Mouse (Mus musculus): ENCODE data around the gene Ppp1r8.
A peak's percentile ranks its signal among the peaks of the same experiment; 100 is the strongest.
"Not testable (repeated sequence)": the region's sequence is repeated elsewhere in the genome, so short reads cannot be mapped to it uniquely, and the experiment has no call there.

Ppp1r8 gene

DNA sequence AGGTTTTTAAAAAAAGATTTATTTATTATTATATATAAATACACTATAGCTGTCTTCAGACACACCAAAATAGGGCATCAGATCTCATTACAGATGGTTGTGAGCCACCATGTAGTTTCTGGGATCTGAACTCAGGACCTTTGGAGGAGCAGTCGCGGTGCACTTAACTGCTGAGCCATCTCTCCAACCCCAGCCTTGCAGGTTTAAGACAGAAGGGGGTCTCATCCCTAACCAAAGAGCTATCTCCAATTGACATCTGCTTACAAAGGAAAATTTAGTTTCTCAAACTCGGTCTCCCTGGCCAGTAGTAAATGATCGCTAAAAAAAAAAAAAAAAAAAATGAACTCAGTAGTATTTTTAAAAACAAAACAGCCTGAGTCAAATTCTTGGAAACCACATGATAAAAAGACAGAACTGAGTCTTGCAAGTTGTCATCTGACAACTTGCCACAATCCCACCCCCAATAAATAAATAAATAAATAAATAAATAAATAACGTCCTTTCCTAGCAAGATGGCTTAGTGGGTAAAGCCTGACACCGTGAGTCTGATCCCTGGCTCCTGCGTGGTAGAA, 36.3 kb downstream of the Ppp1r8 start:
- DNase-seq: no peak

DNA sequence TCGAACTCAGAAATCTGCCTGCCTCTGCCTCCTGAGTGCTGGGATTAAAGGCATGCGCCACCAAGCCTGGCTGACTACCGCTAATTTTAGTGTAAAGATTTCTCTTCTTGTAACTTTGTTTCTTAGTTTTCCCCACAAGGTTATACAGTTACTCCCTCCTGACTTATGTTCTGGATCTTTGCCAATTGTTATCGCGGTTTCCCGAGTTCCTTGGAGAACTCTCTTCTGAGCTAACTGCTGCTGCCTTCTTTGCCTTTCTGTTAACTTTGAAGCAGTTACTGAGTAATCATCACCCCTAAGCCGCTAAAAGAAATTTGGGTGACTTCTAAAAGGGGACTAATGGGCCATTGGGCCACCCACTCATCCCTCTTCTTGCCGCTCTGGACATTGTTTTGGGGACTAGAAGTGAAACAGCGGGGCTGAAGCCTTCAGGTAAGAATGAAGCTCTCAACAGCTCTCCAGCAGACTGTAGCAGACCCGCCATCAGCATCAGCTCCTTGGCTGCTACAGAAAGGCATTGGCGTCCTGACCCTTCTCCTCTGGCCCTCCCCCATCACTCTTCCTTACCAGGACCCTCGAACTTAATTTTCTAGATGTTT, 37.3 kb downstream of the Ppp1r8 start:
- no peak for DNase-seq

GRCm38 (mm10) chr4:132805146-132805545, 37.8 kb downstream of the Ppp1r8 start:
- DNase-seq: no peak

DNA sequence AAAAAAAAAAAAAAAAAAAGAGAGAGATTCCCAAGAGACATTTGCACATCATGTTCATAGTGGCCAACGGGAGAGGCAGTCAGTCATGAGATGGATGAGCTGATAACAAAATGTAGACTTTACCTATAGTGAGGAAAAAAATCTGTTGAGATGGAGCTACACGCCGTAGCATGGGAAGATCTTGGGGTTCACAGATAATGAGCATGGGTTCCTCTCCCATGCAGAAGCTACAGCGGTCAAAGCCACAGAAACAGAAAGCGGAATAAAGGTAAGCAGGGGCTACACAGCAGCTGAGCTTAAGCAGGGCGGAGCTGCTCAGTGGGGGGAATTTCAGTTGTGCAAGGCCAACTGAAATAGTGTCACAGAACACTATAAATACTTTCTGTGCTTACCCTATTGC, 38.6 kb downstream of the Ppp1r8 start:
- no peak for DNase-seq

DNA sequence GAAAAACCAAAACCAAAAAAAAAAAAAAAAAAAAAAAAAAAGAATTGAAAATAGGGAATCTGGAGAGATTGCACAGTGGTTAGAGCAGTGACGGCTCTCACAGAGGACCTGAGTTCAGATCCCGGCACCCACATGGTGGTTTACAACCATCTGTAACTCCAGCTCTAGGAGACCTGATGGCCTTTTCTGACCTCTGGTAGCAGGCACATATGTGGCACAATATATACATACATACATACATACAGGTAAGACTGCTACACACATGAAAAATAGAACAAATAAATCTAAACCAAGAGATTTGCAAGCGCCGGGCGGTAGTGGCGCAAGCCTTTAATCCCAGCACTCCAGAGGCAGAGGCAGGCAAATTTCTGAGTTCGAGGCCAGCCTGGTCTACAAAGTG, 39.1 kb downstream of the Ppp1r8 start:
- DNase-seq: no peak

DNA sequence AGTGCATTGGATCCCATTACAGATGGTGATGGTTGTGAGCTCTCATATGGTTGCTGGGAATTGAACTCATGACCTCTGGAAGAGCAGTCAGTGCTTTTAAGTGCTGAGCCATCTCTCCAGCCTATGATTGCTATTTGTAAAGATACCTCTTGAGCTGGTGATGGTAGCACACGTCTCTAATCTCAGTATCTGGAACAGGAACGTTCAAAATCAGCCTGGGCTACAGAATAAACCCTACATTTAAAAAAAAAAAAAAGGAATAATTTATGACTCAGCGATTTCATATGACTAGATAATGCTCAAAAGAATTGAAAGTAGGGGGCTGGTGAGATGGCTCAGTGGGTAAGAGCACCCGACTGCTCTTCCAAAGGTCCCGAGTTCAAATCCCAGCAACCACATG, 39.8 kb downstream of the Ppp1r8 start:
- no peak for DNase-seq

DNA sequence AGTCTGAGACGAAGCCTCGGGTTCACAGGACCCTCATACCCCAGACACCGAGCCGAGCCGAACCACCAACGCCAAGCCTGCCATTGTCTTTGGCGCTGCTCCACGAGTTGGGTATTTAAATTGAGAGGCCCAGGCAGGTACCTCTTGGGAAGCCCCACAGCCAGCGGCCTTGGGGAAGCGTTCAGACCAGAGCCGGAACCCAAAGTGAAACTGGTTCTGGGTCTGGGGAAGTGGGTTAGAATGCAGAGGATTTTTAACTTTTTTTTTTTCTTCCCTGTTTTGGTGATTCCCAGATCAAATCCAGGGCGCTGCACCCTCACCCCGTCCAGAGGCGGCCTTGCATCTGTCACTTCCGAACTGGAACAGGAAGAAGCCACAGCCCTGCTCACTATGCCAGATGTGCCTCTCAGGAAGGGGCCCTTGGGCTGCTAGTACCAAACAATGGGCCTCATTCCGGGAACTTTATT, 40.8 kb downstream of the Ppp1r8 start:
- DNase-seq: peak; percentile 50 to 59

- DNase-seq: no peak
These were observed 41.5 kb downstream of the Ppp1r8 start for GRCm38 (mm10) chr4:132801176-132802077.

- DNase-seq: no peak
These were observed 43.1 kb downstream of the Ppp1r8 start for GRCm38 (mm10) chr4:132799845-132800244.

DNA sequence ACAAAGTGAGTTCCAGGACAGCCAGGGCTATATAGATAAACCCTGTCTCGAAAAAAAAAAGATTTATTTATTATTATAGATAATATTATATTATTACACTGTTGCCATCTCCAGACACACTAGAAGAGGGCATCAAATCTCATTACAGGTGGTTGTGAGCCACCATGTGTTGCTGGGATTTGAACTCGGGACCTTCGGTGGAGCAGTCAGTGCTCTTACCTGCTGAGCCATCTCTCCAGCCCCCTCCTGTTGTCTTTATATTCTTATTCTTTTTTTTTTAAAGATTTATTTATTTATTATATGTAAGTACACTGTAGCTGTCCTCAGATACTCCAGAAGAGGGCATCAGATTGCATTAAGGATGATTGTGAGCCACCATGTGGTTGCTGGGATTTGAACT, 44.3 kb downstream of the Ppp1r8 start:
- DNase-seq: not testable (repeated sequence)

DNA sequence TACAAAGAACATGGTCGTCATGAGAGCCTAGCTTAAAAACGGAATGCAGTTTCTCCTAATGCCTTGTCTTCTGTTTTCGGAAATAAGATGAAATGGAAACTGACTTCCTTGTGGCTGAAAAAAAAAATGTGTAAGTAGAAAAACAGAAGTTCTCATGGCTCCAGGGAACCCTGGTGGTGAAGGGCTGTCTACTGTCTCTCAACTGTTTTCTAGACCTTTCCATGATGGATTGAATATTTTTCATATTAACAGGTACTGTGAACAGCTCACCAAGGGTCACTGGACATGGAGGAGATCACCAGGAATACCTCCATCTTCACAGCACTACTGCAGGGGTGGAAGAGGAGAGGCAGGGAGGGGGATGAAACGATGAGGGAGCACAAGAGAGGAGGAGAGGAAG, 44.9 kb downstream of the Ppp1r8 start:
- DNase-seq: no peak

DNA sequence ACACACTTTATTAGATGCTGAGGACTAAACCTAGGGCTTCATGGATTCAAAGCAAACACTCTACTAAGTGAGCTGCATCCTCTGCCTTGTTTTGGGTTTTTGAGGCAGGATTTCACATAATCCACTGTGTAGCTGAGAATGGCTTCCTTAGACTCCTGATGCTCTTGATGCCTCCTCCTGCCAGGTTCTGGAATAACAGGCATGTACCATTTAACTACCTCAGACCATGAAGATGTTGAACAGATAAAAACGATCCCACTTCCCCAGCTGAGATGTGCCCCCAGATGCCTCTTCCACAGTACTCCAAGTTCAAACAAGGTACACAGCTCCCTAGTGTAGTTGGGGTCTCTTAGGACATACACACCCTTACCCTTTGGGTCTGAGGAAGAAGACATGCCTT, 45.5 kb downstream of the Ppp1r8 start:
- no peak for DNase-seq

GRCm38 (mm10) chr4:132796196-132796886, 46.6 kb downstream of the Ppp1r8 start, which contains the start of gene Themis2:
TSS of gene Themis2 (minus strand) at chr4:132796387.
- DNase-seq: peak; percentile 83 to 84

GRCm38 (mm10) chr4:132795171-132795570, 47.8 kb downstream of the Ppp1r8 start:
- DNase-seq: no peak

DNA sequence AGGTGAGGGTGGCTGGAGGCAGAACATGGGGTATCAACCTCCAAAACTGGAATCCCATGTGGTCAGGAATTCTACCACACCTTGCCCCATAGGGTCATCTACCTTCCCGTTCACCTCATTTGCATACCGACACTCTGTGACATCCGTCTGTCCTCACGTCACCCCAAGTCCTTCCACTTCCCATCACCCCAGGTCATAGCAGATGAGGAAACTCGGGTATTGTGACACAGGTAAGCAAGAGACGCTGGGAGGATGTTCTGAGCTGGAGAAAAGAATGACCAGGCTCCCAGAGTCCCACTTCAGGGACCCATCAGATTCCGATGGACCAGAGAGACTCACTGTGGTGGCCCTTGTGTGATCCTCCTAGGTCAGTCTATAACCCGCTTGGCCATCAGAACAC, 48.2 kb downstream of the Ppp1r8 start:
- DNase-seq: no peak

DNA sequence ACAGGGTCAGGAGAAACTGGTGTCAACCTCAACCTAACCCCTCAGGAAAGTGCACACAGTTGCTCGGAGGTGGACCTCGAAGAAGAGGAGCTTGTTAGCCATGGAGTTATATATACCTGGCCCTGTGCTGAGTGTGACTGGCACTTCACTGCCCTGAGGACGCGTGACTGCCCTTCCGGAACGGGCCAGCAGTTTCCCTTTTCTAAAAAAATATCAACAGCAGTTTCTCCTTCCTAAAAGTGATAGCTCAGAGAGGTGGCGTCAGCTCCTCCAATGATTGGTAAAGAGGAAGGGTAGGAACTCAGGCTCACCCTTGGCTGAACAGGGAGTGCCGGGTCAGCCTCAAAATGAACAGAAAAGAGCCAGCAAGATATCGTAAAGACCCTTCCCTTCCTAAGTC, 48.9 kb downstream of the Ppp1r8 start:
- DNase-seq: no peak

DNA sequence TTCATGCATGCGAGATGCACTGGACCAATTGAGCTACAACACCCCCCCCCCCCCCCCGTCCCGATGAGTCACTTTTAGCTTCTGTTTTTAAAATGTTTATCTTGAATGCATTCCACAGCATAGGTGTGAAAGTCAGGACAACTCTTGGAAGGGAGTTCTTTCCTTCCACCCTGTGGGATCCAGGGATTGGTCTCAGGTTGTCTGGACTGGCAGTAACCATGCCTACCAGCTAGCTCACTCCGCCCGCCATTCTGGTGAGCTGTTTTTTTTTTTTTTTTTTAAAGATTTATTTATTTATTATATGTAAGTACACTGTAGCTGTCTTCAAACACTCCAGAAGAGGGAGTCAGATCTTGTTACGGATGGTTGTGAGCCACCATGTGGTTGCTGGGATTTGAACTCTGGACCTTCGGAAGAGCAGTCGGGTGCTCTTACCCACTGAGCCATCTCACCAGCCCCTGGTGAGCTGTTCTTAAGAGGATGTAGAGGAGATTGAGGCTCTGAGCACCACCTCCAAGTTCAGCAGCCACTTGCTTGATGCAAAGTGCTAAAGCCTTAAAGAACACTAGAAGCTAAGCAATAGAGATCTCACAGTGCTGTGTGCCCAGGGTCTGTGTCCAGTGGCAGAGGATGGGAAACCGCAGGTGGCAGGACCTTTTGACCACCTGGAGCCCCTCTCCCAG, 49.5 kb downstream of the Ppp1r8 start:
- not testable (repeated sequence) for DNase-seq

GRCm38 (mm10) chr4:132789731-132790130, 53.2 kb downstream of the Ppp1r8 start:
- DNase-seq: no peak

DNA sequence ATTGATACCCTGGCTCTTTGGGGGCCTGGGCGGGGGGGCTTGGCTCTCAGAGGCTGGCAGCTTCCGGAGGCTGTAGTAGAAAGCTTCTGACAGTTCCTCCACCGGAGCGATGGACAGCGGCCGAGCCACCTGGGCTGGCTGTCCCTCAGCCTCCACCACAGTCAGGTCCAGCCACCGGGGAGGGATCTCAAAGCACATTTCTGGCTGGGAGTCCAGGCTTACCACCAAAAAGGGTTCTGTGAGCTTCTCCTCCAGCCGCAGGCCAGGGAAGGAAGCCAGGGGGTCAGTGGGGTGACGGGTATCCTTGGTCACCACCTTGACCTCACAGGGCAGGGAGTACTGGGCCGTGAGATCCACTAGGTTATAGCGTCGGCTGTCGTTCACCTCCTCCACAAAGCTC, 57.7 kb downstream of the Ppp1r8 start:
- no peak for DNase-seq

DNA sequence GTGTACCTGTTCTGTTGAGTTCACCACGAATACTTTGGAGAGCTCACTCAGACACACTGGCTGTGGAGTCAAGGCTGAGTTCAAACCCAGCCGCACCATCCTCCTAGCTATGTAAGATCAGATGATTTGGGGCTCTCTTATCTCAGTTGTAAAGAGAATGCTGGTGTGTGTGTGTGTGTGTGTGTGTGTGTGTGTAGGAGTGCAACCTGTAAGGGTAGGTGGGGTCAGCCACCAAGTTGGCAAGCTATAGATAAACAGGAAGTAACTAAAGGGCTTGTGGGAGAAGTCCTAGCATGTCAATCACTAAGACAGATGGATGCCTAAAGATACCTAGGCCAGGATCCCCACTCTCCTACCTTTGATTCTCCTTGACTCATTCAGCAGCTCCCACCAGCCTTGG, 59.2 kb downstream of the Ppp1r8 start:
- no peak for DNase-seq

GRCm38 (mm10) chr4:132780288-132780687, 62.7 kb downstream of the Ppp1r8 start:
- DNase-seq: no peak

GRCm38 (mm10) chr4:132778562-132779201, 64.3 kb downstream of the Ppp1r8 start:
- no peak for DNase-seq
